Mouse (Mus musculus) stomach, embryonic 16.5 days (tissue): ENCODE data around the gene Arl4d. TPM values are rescaled to one million over a fixed set of nuclear protein-coding genes. Genes with fewer than 3 reads are reported as not detected.
"Not testable (repeated sequence)": the region's sequence is repeated elsewhere in the genome, so short reads cannot be mapped to it uniquely, and the experiment has no call there.

Experiments
- ATAC-seq: fragments of 200-750 bp; cut with Nextera tagmentation; 2 replicates; pipeline ENCODE4 v1.8.0; 2017; ENCODE audit warnings: moderate number of reproducible peaks, moderate TSS enrichment; ENCODE audit not compliant: insufficient read depth, low FRiP score
- H3K27ac ChIP-seq: fragments of 300-500 bp; sonication (generic); 2 replicates; pipeline ENCODE4 v1.5.1; 2014; ENCODE audit warnings: low read length
- H3K27me3 ChIP-seq: fragments of 300-500 bp; sonication (generic); 2 replicates; pipeline ENCODE4 v1.6.1; 2014; ENCODE audit warnings: low read length, control low read depth, mixed read lengths; ENCODE audit not compliant: control insufficient read depth, insufficient read depth
- H3K36me3 ChIP-seq: fragments of 300-500 bp; sonication (generic); 2 replicates; pipeline ENCODE4 v1.6.1; 2014; ENCODE audit warnings: low read length; ENCODE audit not compliant: control insufficient read depth, insufficient read depth
- H3K4me1 ChIP-seq: fragments of 300-500 bp; sonication (generic); 2 replicates; pipeline ENCODE4 v1.6.1; 2014; ENCODE audit warnings: low read length, control low read depth, mixed read lengths; ENCODE audit not compliant: control insufficient read depth, insufficient read depth
- H3K4me2 ChIP-seq: fragments of 300-500 bp; sonication (generic); 2 replicates; pipeline ENCODE4 v1.6.1; 2014; ENCODE audit warnings: low read depth, low read length, mixed read lengths
- H3K4me3 ChIP-seq: fragments of 300-500 bp; sonication (generic); replicated peaks from 2 replicates; pipeline ENCODE4 v1.5.1; 2014; ENCODE audit warnings: mild to moderate bottlenecking, low read length
- H3K9ac ChIP-seq: fragments of 300-500 bp; sonication (generic); 2 replicates; pipeline ENCODE4 v1.6.1; 2014; ENCODE audit warnings: low read length
- H3K9me3 ChIP-seq: fragments of 300-500 bp; sonication (generic); replicated peaks from 2 replicates; pipeline ENCODE4 v1.6.1; 2016; ENCODE audit warnings: low read length, control low read depth; ENCODE audit not compliant: control insufficient read depth
- WGBS: fragments of 180-500 bp; shearing (Covaris S2); extraction: QIAGEN DNeasy Blood & Tissue Kit; methylation state at CpG from one replicate; pipeline ENCODE4 v1.1.7; 2014; 5-methylcytosine and 5-hydroxymethylcytosine counted together
- polyA plus RNA-seq: library from polyadenylated mRNA; unstranded; fragments of >200 nt; fragmentation: Nextera tagmentation; extraction: Ambion mirVana; gene quantifications from 2 replicates; pipeline ENCODE4 v1.2.1, GENCODE M21; 2015

The Arl4d gene
- polyA plus RNA-seq, 1 experiment from 2014 or later, result 8.2 TPM

DNA sequence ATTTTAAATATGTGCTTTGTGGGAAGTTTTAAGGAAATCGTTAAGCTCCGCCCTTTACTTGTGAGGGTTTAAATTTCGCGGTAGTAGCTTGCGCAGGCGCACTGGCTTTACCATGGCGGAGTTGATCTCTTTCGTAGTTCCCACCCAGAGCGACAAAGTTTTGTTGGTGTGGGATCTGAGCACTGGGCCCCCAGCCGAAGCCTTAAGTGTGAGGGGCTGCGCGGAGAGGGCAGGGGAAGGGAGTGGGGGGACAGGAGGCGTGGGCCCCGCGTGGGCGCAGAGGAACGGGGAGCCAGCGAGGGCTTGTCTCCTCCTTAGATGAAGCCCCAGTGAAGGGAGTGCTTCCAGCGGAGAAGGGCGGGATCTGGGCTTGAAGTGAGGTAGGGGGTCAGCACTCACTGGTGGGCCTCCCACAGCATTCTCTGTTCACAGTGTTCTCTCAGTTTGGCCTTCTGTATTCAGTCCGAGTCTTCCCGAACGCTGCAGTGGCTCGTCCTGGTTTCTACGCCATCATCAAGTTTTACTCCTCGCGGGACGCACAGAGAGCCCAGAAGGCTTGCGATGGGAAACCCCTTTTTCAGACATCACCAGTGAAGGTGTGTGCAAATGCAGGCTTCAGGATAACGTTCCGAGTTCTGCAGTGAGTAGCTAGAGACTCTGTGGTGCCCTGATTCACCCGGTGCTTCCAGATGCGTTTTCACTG is 37.3 kb upstream of the Arl4d start:
- ATAC-seq, result peak; percentile 56
- 0% methylated on average over 33 of the region's 33 CpGs for WGBS
- no peaks in the 10 kb centered on the region for H3K36me3 ChIP-seq
- peak overlapping the region; percentile 66 for H3K4me3 ChIP-seq
- peak overlapping the region; percentile 88 for H3K4me2 ChIP-seq
- no peaks in the 10 kb centered on the region for H3K27me3 ChIP-seq
- peak overlapping the region; percentile 99 for H3K27ac ChIP-seq
- peak overlapping the region; percentile 88 for H3K9ac ChIP-seq
- no peaks in the 10 kb centered on the region for H3K9me3 ChIP-seq
- H3K4me1 ChIP-seq, result no peaks in the 10 kb centered on the region

DNA sequence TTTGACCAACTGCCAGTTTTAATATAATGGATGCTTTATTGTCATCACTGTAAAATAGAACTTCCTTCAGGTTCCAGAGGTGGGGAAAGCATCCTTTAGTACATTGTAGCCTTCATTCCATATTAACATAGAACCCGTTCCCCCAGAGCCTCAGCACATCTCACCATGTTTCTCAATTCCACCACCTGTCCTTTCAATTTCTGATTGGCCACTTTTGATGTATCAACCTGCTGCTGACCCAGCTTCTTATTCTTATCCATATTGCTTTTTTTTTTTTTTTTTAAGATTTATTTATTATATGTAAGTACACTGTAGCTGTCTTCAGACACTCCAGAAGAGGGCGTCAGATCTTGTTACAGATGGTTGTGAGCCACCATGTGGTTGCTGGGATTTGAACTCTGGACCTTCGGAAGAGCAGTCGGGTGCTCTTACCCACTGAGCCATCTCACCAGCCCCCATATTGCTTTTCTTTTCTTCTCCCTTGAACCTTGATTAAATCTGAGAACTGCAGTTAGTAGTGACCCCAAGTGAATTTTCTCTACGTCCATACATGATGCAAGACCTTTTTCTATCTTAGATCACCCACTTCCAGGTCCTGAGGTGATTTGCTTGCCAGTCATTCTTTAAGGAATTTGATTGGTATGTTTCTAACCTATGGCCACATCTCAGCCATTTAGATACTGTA is 36.5 kb upstream of the Arl4d start:
- Histone ChIP-seq H3K4me3 (peak overlapping the region; percentile 66), H3K4me2 (peak overlapping the region; percentile 88)
- H3K9ac ChIP-seq, H3K27ac ChIP-seq, ATAC-seq, H3K27me3 ChIP-seq, H3K4me1 ChIP-seq, H3K36me3 ChIP-seq, H3K9me3 ChIP-seq: not testable (repeated sequence)
- 59% methylated on average over 4 of the region's 5 CpGs for WGBS

DNA sequence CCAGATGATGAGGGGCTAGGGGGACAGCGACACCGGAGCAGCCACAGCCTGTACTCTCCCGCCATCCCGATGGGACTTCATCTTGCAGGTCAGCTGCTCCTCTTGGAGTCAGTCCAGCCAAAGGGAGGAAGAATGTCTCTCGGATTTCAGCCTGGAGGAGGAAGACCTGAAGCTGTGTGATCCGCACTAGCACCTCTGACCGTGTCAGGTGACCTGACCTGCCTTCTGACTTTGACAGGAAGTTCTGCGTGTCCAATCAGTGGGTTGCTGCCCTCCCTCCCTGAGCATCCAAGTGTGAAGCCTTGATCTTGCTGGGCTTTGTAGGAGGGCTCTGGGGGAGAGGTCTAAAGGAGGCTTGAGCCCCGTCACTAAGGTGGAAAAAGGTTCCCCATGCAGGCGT is 29.7 kb upstream of the Arl4d start:
- Histone ChIP-seq H3K9ac (no peak overlapping the region), H3K27me3 (no peaks in the 10 kb centered on the region), H3K27ac (no peak overlapping the region), H3K4me2 (no peak overlapping the region), H3K9me3 (no peaks in the 10 kb centered on the region), H3K4me3 (no peak overlapping the region), H3K36me3 (no peaks in the 10 kb centered on the region; the same call in 1 of the 2 replicates), H3K4me1 (no peaks in the 10 kb centered on the region)
- no peak for ATAC-seq
- 78% methylated on average over 10 of the region's 10 CpGs for WGBS

DNA sequence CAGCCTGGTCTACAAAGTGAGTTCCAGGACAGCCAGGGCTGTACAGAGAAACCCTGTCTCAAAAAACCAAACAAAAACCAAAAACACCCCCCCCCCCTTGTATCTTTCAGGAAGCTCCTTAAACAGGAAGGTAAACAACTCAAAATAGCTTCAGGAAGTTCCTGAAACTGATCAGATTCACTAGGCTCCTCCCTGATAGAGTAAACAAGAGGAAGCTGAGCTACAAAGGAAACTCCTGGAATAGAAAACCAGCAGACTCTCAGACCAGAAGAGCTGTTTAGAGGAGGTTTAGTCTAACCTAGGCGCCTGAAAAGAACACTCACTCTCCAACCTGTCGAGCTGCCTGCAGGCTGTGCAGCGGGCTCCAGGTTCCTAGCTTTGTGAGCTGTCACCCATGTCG is 25.6 kb upstream of the Arl4d start:
- H3K4me1 ChIP-seq, result 0 out of 2 replicates have a peak, but pooled peaks cover 2% of the 10 kb centered on the region
- H3K27me3 ChIP-seq, result no peaks in the 10 kb centered on the region
- no peak for ATAC-seq
- H3K4me3 ChIP-seq, result no peak overlapping the region
- H3K9me3 ChIP-seq, result no peaks in the 10 kb centered on the region
- no peak overlapping the region for H3K9ac ChIP-seq
- WGBS, result 89% methylated on average over 4 of the region's 4 CpGs
- H3K36me3 ChIP-seq, result no peaks in the 10 kb centered on the region
- H3K4me2 ChIP-seq, result no peak overlapping the region
- H3K27ac ChIP-seq, result no peak overlapping the region

DNA sequence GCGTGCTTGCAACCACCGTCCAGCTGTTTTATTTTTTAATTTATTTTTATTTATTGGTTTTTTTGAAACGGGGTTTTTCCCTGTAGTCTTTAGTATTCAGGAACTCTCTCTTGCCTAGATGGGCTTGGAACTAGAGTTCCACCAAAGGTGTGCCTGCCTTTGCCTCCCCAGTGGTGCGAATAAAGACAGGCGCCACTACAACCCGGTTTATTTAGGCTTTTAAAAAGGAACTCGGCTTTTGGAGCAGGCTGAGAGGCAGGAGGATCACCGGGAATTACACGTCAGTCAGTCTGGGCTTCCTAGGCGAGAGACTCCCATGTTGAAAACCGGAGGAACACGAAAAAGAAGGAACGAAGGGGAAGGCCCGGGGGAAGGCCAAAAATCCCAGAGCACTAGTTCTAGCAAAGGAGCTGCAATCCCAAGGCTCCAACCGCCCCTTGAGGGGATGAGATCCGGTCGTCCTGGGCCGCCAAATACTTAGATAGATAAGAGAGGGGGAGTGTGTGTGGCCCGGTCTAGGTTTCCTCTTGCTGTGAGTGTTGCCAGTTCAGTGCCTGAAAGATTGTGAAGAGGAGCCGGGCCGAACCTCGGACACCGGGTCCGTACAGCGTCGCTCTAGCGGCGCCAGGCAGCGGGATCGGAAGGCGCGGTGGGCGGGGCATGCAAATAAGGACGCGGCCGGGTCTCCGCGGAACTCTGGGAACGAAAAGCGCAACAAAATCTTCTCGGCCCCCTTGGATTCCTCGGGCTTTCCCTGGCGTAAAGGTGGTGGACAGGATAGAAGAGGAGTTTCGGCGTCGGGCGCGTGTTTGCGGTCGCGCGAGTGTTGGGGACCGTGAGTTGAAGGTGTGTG is 24.3 kb upstream of the Arl4d start:
- peak overlapping the region; percentile 70 for H3K27ac ChIP-seq
- ATAC-seq, result peak; percentile 72
- WGBS, result 4% methylated on average over 53 of the region's 53 CpGs

DNA sequence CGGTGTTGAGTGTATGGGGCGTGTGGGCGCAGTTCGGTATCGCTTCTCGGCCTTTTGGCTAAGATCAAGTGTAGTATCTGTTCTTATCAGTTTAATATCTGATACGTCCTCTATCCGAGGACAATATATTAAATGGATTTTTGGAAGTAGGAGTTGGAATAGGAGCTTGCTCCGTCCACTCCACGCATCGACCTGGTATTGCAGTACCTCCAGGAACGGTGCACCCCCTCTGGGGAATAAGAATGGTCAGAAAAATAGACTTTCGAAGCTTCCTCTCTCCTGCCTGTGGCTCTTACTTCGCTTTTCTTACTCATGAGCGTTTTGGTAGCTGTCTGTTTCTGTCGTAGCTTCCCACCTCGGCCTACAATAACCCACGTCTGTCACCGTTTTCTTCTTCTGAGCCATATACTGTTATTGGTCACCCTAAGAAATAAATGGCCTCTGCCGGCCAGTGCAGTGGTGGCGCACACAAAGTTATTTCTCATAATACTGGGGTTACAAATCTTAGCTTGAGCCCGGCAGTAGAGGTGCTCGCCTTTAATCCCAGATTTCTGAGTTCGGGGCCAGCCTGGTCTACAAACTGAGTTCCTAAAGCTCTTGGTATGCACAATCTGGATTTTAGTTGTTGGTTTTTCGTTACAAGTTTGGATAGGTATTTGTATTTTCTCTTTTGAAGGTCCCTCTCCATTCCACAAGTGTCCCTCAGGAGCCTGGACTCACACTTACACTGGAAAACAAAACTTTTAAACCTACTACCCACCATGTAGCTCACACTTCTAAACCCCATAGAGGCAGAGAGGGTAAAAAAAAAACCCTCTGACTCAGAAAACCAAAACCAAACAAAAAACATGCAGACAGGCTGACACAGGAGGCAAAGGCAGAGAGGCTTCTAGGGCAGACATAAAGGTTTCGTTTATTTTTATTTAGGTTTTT is 23.4 kb upstream of the Arl4d start:
- not testable (repeated sequence) for H3K36me3 ChIP-seq, H3K4me1 ChIP-seq, H3K9ac ChIP-seq, H3K27me3 ChIP-seq, H3K9me3 ChIP-seq
- Histone ChIP-seq H3K27ac (peak overlapping the region; percentile 70), H3K4me2 (0 out of 2 replicates have a peak overlapping the region, but pooled peaks have one; percentile 50), H3K4me3 (peak overlapping the region; percentile 38; the same call in 1 of the 2 replicates)
- ATAC-seq, result peak; percentile 85
- 5% methylated on average over 13 of the region's 26 CpGs for WGBS

More for the DNA sequence above, 24.3 kb upstream of the Arl4d start:
- Histone ChIP-seq H3K9ac (peak overlapping the region; percentile 66), H3K4me2 (peak overlapping the region; percentile 50), H3K4me3 (peak overlapping the region; percentile 38)
- H3K4me1 ChIP-seq, H3K9me3 ChIP-seq, H3K27me3 ChIP-seq, H3K36me3 ChIP-seq: not testable (repeated sequence)

DNA sequence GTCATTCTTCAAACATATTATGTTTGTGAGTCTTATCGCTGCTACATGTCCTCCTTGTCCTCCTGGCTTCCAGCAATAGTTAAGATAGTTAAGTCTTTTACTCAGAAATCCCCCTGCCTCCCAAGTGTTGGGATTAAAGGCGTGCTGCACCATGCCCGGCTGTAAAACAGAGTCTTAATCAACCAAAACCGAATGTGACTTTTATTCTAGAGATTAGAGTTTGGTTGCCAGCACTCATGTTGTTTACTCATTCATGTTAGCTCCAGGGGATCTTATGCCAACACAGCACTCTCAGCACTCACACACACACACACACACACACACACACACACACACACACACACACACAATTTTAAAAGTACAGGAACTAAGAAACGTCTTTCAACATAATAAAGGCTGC is 22.4 kb upstream of the Arl4d start:
- no peak overlapping the region for H3K4me3 ChIP-seq
- no peak overlapping the region for H3K9ac ChIP-seq
- WGBS, result 46% methylated on average over 5 of the region's 5 CpGs
- no peak overlapping the region for H3K4me2 ChIP-seq
- H3K4me1 ChIP-seq, result 0 out of 2 replicates have a peak, but pooled peaks cover 2% of the 10 kb centered on the region
- H3K9me3 ChIP-seq, result no peaks in the 10 kb centered on the region
- ATAC-seq, result no peak
- no peak overlapping the region for H3K27ac ChIP-seq
- H3K36me3 ChIP-seq, result no peaks in the 10 kb centered on the region
- H3K27me3 ChIP-seq, result no peaks in the 10 kb centered on the region

DNA sequence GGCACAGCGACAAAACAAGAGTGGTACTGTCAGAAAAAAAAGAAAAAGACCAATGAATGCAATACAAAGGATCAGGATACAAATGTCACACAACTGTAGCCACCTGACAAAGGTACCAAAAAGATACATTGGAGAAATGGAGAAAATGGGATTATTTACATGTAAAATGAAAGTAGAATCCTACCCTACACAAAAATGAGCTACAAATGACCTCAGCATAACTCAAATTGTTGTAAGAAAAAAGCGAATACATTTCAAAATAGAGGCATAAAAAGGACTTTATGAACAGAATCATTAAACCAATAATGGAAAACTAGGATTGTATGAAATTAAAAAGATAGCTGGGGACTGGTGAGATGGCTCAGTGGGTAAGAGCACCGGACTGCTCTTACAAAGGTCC is 20.8 kb upstream of the Arl4d start:
- WGBS, result 51% methylated on average over 3 of the region's 3 CpGs
- no peak for ATAC-seq
- H3K27ac ChIP-seq, result no peak overlapping the region

More for the DNA sequence above, 20.8 kb upstream of the Arl4d start:
- Histone ChIP-seq H3K4me3 (no peak overlapping the region), H3K27me3 (no peaks in the 10 kb centered on the region), H3K36me3 (no peaks in the 10 kb centered on the region), H3K4me2 (no peak overlapping the region), H3K4me1 (0 out of 2 replicates have a peak, but pooled peaks cover 2% of the 10 kb centered on the region), H3K9me3 (no peaks in the 10 kb centered on the region), H3K9ac (no peak overlapping the region)
